Mouse (Mus musculus): ENCODE measurements around the gene Ncor2. TPM values are rescaled to one million over a fixed set of nuclear protein-coding genes. Genes with fewer than 3 reads are reported as not detected.

The Ncor2 gene
- polyA plus RNA-seq, 1 experiment, result 7.2 TPM

DNA sequence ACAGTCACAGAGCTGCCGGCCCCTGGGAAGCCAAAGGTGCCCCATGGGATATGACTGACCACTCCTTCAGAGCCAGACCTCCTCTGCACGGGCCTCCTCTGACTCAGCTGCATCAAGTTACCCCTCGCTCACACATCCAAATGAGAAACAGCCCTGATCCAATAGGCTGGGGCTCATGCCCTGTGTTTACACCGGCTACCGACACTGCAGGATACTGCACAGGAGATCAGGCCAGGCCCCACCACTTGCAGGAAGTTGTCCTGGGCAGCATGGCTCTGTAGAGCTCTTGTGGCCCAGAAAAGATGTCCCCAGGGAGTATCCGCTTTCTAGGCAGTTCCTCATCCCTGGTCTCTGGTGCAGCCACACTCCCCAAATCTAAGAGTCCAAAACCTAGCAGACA is 90.9 kb downstream of the Ncor2 start:
- Histone ChIP-seq H3K4me3 (replicated peaks) (no peak overlapping the region), H3K36me3 (ENCODE audit: control insufficient read depth) (peaks cover 70% of the 10 kb centered on the region), H3K4me1 (ENCODE audit: control insufficient read depth) (no peaks in the 10 kb centered on the region), H3K9me3 (ENCODE audit: control insufficient read depth, low read length) (peaks cover 5% of the 10 kb centered on the region; the same call in 1 of the 2 replicates), H3K27me3 (ENCODE audit: control insufficient read depth) (no peaks in the 10 kb centered on the region)
- TF ChIP-seq GATA1 (IDR thresholded peaks at IDR 0.05; ENCODE audit: low read length) (no peak), TAL1 (IDR thresholded peaks at IDR 0.05; ENCODE audit: low read length) (no peak)

- TF ChIP-seq GATA1 (IDR thresholded peaks at IDR 0.05; ENCODE audit: low read length), result no peak
- no peak for TF ChIP-seq TAL1 (IDR thresholded peaks at IDR 0.05; ENCODE audit: low read length)
- Histone ChIP-seq H3K36me3 (ENCODE audit: control insufficient read depth) (peaks cover 80% of the 10 kb centered on the region), H3K4me3 (replicated peaks) (no peak overlapping the region), H3K27me3 (ENCODE audit: control insufficient read depth) (no peaks in the 10 kb centered on the region), H3K9me3 (ENCODE audit: control insufficient read depth, low read length) (peaks cover 5% of the 10 kb centered on the region; the same call in 1 of the 2 replicates), H3K4me1 (ENCODE audit: control insufficient read depth) (no peaks in the 10 kb centered on the region)
Observed at GRCm38 (mm10) chr5:125085097-125085617, 93.9 kb downstream of the Ncor2 start.

- no peaks in the 10 kb centered on the region for H3K4me1 ChIP-seq (ENCODE audit: control insufficient read depth)
- no peaks in the 10 kb centered on the region for H3K9me3 ChIP-seq (ENCODE audit: control insufficient read depth, low read length)
- no peak for TF ChIP-seq GATA1 (IDR thresholded peaks at IDR 0.05; ENCODE audit: low read length)
- TF ChIP-seq TAL1 (IDR thresholded peaks at IDR 0.05; ENCODE audit: low read length), result no peak
- H3K4me3 ChIP-seq (replicated peaks), result no peak overlapping the region
- no peaks in the 10 kb centered on the region for H3K27me3 ChIP-seq (ENCODE audit: control insufficient read depth)
- H3K36me3 ChIP-seq (ENCODE audit: control insufficient read depth), result peaks cover 77% of the 10 kb centered on the region
Observed at GRCm38 (mm10) chr5:125083674-125084073, 95.3 kb downstream of the Ncor2 start.

DNA sequence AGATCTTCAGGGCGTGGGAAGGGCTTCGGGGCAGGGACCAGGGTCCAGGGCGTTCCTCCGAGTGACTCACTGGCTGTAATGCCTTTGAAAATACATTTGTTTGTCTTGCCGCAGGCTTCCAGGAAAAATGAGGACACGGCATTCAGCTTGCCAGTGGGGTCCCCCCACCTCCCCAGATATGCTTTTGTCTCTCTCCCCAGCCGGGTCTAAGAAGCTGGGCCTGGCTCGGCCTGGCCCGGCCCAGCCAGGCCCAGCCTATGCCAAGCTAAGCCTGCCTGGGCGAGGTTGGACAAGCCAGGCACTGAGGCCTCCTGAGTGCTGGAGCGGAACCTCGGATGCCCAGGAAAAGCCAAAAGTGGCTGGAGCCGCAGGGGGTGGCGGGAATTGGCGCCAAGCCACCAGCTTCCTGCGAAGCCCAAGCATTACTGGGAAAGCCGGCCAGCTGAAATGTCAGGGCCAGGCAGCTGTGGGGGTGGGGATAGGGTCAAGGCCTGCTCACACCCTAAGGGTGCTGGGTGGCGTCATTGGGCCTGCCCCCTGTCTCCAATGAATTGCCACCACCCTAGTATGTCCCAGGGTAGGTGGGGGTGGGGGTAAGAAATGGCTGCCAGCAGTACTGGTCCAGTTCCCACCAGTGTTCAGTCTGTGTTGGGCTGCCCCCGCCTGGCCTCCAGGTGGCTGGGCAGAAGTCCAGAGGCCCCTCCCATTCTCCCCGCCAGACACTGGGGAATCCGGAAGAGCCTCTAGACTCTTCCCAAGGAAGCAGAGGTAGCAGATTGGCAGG is 97.5 kb downstream of the Ncor2 start:
- H3K9me3 ChIP-seq (ENCODE audit: control insufficient read depth, low read length), result no peaks in the 10 kb centered on the region
- H3K36me3 ChIP-seq (ENCODE audit: control insufficient read depth), result peaks cover 78% of the 10 kb centered on the region
- H3K4me1 ChIP-seq (ENCODE audit: control insufficient read depth), result no peaks in the 10 kb centered on the region
- H3K27me3 ChIP-seq (ENCODE audit: control insufficient read depth), result no peaks in the 10 kb centered on the region
- H3K4me3 ChIP-seq (replicated peaks), result no peak overlapping the region
- TF ChIP-seq TAL1 (IDR thresholded peaks at IDR 0.05; ENCODE audit: low read length) (no peak), GATA1 (IDR thresholded peaks at IDR 0.05; ENCODE audit: low read length) (no peak)

DNA sequence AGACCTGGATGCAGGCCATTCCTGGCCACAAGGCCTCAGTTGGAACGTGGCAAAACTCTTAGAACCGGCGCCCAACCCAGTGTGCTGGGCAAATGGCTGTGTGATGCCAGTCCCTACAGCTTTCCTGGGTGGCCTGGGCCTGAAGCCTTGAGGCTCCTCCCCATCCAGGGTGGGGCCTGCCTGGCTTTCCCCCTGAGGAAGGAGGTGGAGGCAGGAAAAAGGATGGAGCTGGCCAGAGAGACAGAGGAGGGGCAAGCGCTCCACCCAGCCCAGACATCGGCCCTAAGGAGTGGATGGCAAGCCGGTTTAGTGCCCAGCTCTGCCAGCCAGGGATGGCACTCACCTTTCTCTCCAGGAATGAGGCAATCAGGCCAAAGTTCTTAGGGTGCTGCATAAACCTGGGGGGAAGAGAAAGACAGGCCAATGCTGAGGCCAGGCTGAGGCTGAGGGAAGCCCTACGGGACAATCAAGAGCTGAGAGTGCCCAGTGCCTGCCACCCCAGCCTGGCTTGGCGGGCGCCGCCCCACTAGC is 98.2 kb downstream of the Ncor2 start:
- Histone ChIP-seq H3K9me3 (ENCODE audit: control insufficient read depth, low read length) (no peaks in the 10 kb centered on the region), H3K36me3 (ENCODE audit: control insufficient read depth) (peaks cover 71% of the 10 kb centered on the region), H3K27me3 (ENCODE audit: control insufficient read depth) (no peaks in the 10 kb centered on the region), H3K4me3 (replicated peaks) (no peak overlapping the region), H3K4me1 (ENCODE audit: control insufficient read depth) (no peaks in the 10 kb centered on the region)
- no peak for TF ChIP-seq TAL1 (IDR thresholded peaks at IDR 0.05; ENCODE audit: low read length)
- no peak for TF ChIP-seq GATA1 (IDR thresholded peaks at IDR 0.05; ENCODE audit: low read length)

GRCm38 (mm10) chr5:125080352-125080751 is 98.7 kb downstream of the Ncor2 start:
- TF ChIP-seq TAL1 (IDR thresholded peaks at IDR 0.05; ENCODE audit: low read length), result no peak
- no peak for TF ChIP-seq GATA1 (IDR thresholded peaks at IDR 0.05; ENCODE audit: low read length)
- Histone ChIP-seq H3K27me3 (ENCODE audit: control insufficient read depth) (no peaks in the 10 kb centered on the region), H3K4me1 (ENCODE audit: control insufficient read depth) (no peaks in the 10 kb centered on the region), H3K9me3 (ENCODE audit: control insufficient read depth, low read length) (no peaks in the 10 kb centered on the region), H3K36me3 (ENCODE audit: control insufficient read depth) (peaks cover 67% of the 10 kb centered on the region), H3K4me3 (replicated peaks) (no peak overlapping the region)

DNA sequence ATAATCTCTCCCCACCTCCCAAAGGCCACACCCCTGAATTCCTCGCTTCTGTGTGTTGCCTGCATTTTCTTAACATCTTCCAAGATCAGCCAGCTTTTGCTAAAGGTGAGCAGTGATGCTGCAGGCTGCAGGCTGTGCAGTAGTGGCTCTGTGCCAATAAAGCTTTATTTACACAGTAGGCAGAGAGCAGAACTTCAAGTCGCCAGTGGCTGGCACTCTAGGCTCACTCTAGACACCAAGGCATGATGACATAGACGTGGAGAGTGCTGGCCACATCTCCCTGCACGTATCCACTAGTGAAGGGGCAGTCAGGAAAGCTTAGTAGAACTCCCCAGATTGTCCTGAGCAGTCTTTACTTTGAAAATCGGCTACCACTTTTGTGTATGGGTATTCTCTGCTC is 100.8 kb downstream of the Ncor2 start:
- H3K4me1 ChIP-seq (ENCODE audit: control insufficient read depth), result no peaks in the 10 kb centered on the region; the same call in 1 of the 2 replicates

GRCm38 (mm10) chr5:125076183-125076582 is 102.8 kb downstream of the Ncor2 start:
- no peak for TF ChIP-seq TAL1 (IDR thresholded peaks at IDR 0.05; ENCODE audit: low read length)
- TF ChIP-seq GATA1 (IDR thresholded peaks at IDR 0.05; ENCODE audit: low read length), result no peak
- H3K4me3 ChIP-seq (replicated peaks), result no peak overlapping the region
- no peaks in the 10 kb centered on the region for H3K27me3 ChIP-seq (ENCODE audit: control insufficient read depth)
- H3K36me3 ChIP-seq (ENCODE audit: control insufficient read depth), result peaks cover 37% of the 10 kb centered on the region
- H3K4me1 ChIP-seq (ENCODE audit: control insufficient read depth), result no peaks in the 10 kb centered on the region; the same call in 1 of the 2 replicates
- no peaks in the 10 kb centered on the region for H3K9me3 ChIP-seq (ENCODE audit: control insufficient read depth, low read length)

More for the DNA sequence above, 100.8 kb downstream of the Ncor2 start:
- Histone ChIP-seq H3K36me3 (ENCODE audit: control insufficient read depth) (peaks cover 51% of the 10 kb centered on the region), H3K9me3 (ENCODE audit: control insufficient read depth, low read length) (no peaks in the 10 kb centered on the region), H3K4me3 (replicated peaks) (no peak overlapping the region), H3K27me3 (ENCODE audit: control insufficient read depth) (no peaks in the 10 kb centered on the region)
- TF ChIP-seq TAL1 (IDR thresholded peaks at IDR 0.05; ENCODE audit: low read length), result no peak
- no peak for TF ChIP-seq GATA1 (IDR thresholded peaks at IDR 0.05; ENCODE audit: low read length)

DNA sequence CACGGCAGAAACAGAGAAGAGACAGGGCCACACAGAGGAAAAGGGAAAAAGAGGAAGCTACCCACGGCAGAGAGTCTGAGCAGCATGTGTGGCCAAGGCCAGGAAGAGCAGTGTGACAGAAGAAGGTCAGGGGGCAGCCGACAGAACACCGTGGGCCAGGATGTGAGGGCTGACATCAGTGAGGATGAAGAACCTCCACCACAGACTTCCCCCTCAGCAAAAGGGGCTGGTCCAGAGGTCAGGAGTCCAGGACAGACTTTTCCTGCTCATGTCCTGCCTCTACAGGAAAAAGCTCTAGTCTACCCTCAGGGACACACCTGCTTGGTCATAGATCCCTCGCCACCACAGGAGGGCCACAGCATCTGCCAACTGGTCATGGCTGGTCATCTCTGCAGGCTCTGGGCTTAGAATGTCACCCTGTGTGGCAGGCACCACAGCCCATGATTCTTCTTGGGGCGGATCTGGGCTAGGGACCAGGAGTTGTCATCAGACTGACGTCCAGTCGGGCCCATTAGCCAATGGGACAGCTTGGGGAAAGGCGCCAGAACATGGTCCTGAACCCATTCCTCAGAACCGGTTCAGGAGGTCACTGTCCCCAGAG is 104.3 kb downstream of the Ncor2 start:
- peaks cover 22% of the 10 kb centered on the region for H3K36me3 ChIP-seq (ENCODE audit: control insufficient read depth)
- TF ChIP-seq GATA1 (IDR thresholded peaks at IDR 0.05; ENCODE audit: low read length) (no peak), TAL1 (IDR thresholded peaks at IDR 0.05; ENCODE audit: low read length) (no peak)
- no peak overlapping the region for H3K4me3 ChIP-seq (replicated peaks)
- no peaks in the 10 kb centered on the region for H3K9me3 ChIP-seq (ENCODE audit: control insufficient read depth, low read length)
- no peaks in the 10 kb centered on the region for H3K27me3 ChIP-seq (ENCODE audit: control insufficient read depth)
- no peaks in the 10 kb centered on the region; the same call in 1 of the 2 replicates for H3K4me1 ChIP-seq (ENCODE audit: control insufficient read depth)
